Mouse (Mus musculus) limb, embryonic 13.5 days (tissue): ENCODE results near the gene Sufu. TPM values are rescaled to one million over a fixed set of nuclear protein-coding genes. Genes with fewer than 3 reads are reported as not detected.
A peak's percentile ranks its signal among the peaks of the same experiment; 100 is the strongest.

Experiments used
- ATAC-seq: fragments of 200-750 bp; cut with Nextera tagmentation; 2 replicates; pipeline ENCODE4 v1.8.0; 2017; ENCODE audit warnings: low read depth, moderate number of reproducible peaks, moderate TSS enrichment; ENCODE audit not compliant: low FRiP score
- H3K27ac ChIP-seq: fragments of 300-500 bp; sonication (generic); 2 replicates; pipeline ENCODE4 v1.5.1; 2015; ENCODE audit warnings: inconsistent platforms, mild to moderate bottlenecking, moderate library complexity
- H3K27me3 ChIP-seq: fragments of 300-500 bp; sonication (generic); 2 replicates; pipeline ENCODE4 v1.6.1; 2015; ENCODE audit warnings: mild to moderate bottlenecking, inconsistent platforms
- H3K36me3 ChIP-seq: fragments of 300-500 bp; sonication (generic); 2 replicates; pipeline ENCODE4 v1.6.1; 2015; ENCODE audit warnings: inconsistent platforms, mild to moderate bottlenecking, moderate library complexity
- H3K4me1 ChIP-seq: fragments of 300-500 bp; sonication (generic); 2 replicates; pipeline ENCODE4 v1.6.1; 2015; ENCODE audit warnings: inconsistent platforms
- H3K4me2 ChIP-seq: fragments of 300-500 bp; sonication (generic); replicated peaks from 2 replicates; pipeline ENCODE4 v1.6.1; 2015; ENCODE audit warnings: inconsistent platforms, mild to moderate bottlenecking, moderate library complexity
- H3K4me3 ChIP-seq: fragments of 300-500 bp; sonication (generic); 2 replicates; pipeline ENCODE4 v1.5.1; 2015; ENCODE audit warnings: moderate library complexity, mild to moderate bottlenecking, inconsistent platforms
- H3K9ac ChIP-seq: fragments of 300-500 bp; sonication (generic); 2 replicates; pipeline ENCODE4 v1.6.1; 2015; ENCODE audit warnings: mild to moderate bottlenecking, inconsistent platforms
- H3K9me3 ChIP-seq: fragments of 300-500 bp; sonication (generic); 2 replicates; pipeline ENCODE4 v1.6.1; 2016; ENCODE audit warnings: inconsistent platforms
- WGBS: fragments of 180-500 bp; shearing (Covaris S2); methylation state at CpG from one replicate; pipeline ENCODE4 v1.1.7; 2015; 5-methylcytosine and 5-hydroxymethylcytosine counted together
- polyA plus RNA-seq: library from polyadenylated mRNA; unstranded; fragments of >200 nt; fragmentation: Nextera tagmentation; extraction: Ambion mirVana; gene quantifications from 2 replicates; pipeline ENCODE4 v1.2.1, GENCODE M21; 2015

The Sufu gene
- polyA plus RNA-seq, 1 experiment from 2014 or later = 38.8 TPM

- 11% methylated on average over 8 of the region's 8 CpGs for WGBS
- H3K27ac ChIP-seq = 0 out of 2 replicates have a peak overlapping the region, but pooled peaks have one; percentile 17
- H3K4me3 ChIP-seq = peak overlapping the region; percentile 71
- peak overlapping the region; percentile 43; the same call in 1 of the 2 replicates for H3K9ac ChIP-seq
- no peaks in the 10 kb centered on the region for H3K9me3 ChIP-seq
- ATAC-seq = no peak
- no peaks in the 10 kb centered on the region for H3K27me3 ChIP-seq
- H3K4me2 ChIP-seq = peak overlapping the region; percentile 68
- H3K4me1 ChIP-seq = peaks cover 55% of the 10 kb centered on the region
- peaks cover 7% of the 10 kb centered on the region for H3K36me3 ChIP-seq
Observed at GRCm38 (mm10) chr19:46396109-46396508, 587 bp upstream of the Sufu start.

GRCm38 (mm10) chr19:46397436-46398001 is 823 bp downstream of the Sufu start:
- peaks cover 55% of the 10 kb centered on the region for H3K4me1 ChIP-seq
- H3K9ac ChIP-seq = peak overlapping the region; percentile 86
- WGBS = under 1% methylated on average over 19 of the region's 19 CpGs
- peak overlapping the region; percentile 92 for H3K27ac ChIP-seq
- no peaks in the 10 kb centered on the region for H3K27me3 ChIP-seq
- H3K9me3 ChIP-seq = no peaks in the 10 kb centered on the region
- no peak for ATAC-seq
- H3K4me2 ChIP-seq = peak overlapping the region; percentile 84
- peak overlapping the region; percentile 90 for H3K4me3 ChIP-seq
- H3K36me3 ChIP-seq = peaks cover 12% of the 10 kb centered on the region

GRCm38 (mm10) chr19:46398401-46398800 is 1.7 kb downstream of the Sufu start:
- peak overlapping the region; percentile 84 for H3K4me2 ChIP-seq
- ATAC-seq = no peak
- WGBS = 41% methylated on average over 3 of the region's 3 CpGs

GRCm38 (mm10) chr19:46399372-46399771 is 2.7 kb downstream of the Sufu start:
- Histone ChIP-seq H3K27me3 (no peaks in the 10 kb centered on the region), H3K4me3 (no peak overlapping the region), H3K9ac (no peak overlapping the region), H3K9me3 (no peaks in the 10 kb centered on the region), H3K27ac (no peak overlapping the region), H3K36me3 (peaks cover 31% of the 10 kb centered on the region), H3K4me2 (peak overlapping the region; percentile 84), H3K4me1 (peaks cover 43% of the 10 kb centered on the region)
- WGBS = 75% methylated on average over 6 of the region's 6 CpGs
- no peak for ATAC-seq

More at GRCm38 (mm10) chr19:46398401-46398800, 1.7 kb downstream of the Sufu start:
- Histone ChIP-seq H3K9ac (peak overlapping the region; percentile 86), H3K9me3 (no peaks in the 10 kb centered on the region), H3K4me3 (peak overlapping the region; percentile 90), H3K27ac (no peak overlapping the region), H3K36me3 (peaks cover 21% of the 10 kb centered on the region), H3K27me3 (no peaks in the 10 kb centered on the region), H3K4me1 (peaks cover 52% of the 10 kb centered on the region)

GRCm38 (mm10) chr19:46399886-46400285 is 3.2 kb downstream of the Sufu start:
- 22% methylated on average over 7 of the region's 7 CpGs for WGBS
- peak overlapping the region; percentile 14; the same call in 1 of the 2 replicates for H3K9ac ChIP-seq
- peaks cover 39% of the 10 kb centered on the region for H3K4me1 ChIP-seq
- H3K36me3 ChIP-seq = peaks cover 34% of the 10 kb centered on the region
- H3K4me2 ChIP-seq = peak overlapping the region; percentile 84
- H3K9me3 ChIP-seq = no peaks in the 10 kb centered on the region
- ATAC-seq = no peak
- H3K27me3 ChIP-seq = no peaks in the 10 kb centered on the region
- no peak overlapping the region for H3K27ac ChIP-seq
- no peak overlapping the region for H3K4me3 ChIP-seq

- 84% methylated on average over 7 of the region's 7 CpGs for WGBS
- Histone ChIP-seq H3K9ac (0 out of 2 replicates have a peak overlapping the region, but pooled peaks have one; percentile 14), H3K27me3 (no peaks in the 10 kb centered on the region), H3K4me2 (peak overlapping the region; percentile 84; the same call in 1 of the 2 replicates), H3K36me3 (peaks cover 41% of the 10 kb centered on the region), H3K9me3 (no peaks in the 10 kb centered on the region), H3K4me3 (no peak overlapping the region), H3K4me1 (peaks cover 39% of the 10 kb centered on the region), H3K27ac (no peak overlapping the region)
- ATAC-seq = no peak
Observed at GRCm38 (mm10) chr19:46400558-46400957, 3.9 kb downstream of the Sufu start.

GRCm38 (mm10) chr19:46404030-46404429 is 7.3 kb downstream of the Sufu start:
- Histone ChIP-seq H3K4me1 (peaks cover 30% of the 10 kb centered on the region), H3K4me3 (no peak overlapping the region), H3K36me3 (peaks cover 71% of the 10 kb centered on the region), H3K27ac (no peak overlapping the region), H3K9ac (no peak overlapping the region), H3K9me3 (no peaks in the 10 kb centered on the region), H3K4me2 (no peak overlapping the region), H3K27me3 (no peaks in the 10 kb centered on the region)
- ATAC-seq = no peak
- 94% methylated on average over 1 of the region's 1 CpGs for WGBS

- H3K9ac ChIP-seq = no peak overlapping the region
- H3K9me3 ChIP-seq = no peaks in the 10 kb centered on the region
- H3K27ac ChIP-seq = 0 out of 2 replicates have a peak overlapping the region, but pooled peaks have one; percentile 7
- peaks cover 11% of the 10 kb centered on the region; the same call in 1 of the 2 replicates for H3K4me1 ChIP-seq
- ATAC-seq = no peak
- no peaks in the 10 kb centered on the region for H3K27me3 ChIP-seq
- H3K4me3 ChIP-seq = no peak overlapping the region
- whole genome bisulfite sequencing = 66% methylated on average over 8 of the region's 8 CpGs
- H3K4me2 ChIP-seq = no peak overlapping the region
- peaks cover 80% of the 10 kb centered on the region for H3K36me3 ChIP-seq
Observed at GRCm38 (mm10) chr19:46406592-46407386, 10.1 kb downstream of the Sufu start.

GRCm38 (mm10) chr19:46409506-46409905 is 12.8 kb downstream of the Sufu start:
- Histone ChIP-seq H3K4me1 (peaks cover 11% of the 10 kb centered on the region; the same call in 1 of the 2 replicates), H3K36me3 (peaks cover 59% of the 10 kb centered on the region), H3K4me3 (no peak overlapping the region), H3K4me2 (no peak overlapping the region), H3K9ac (no peak overlapping the region), H3K9me3 (no peaks in the 10 kb centered on the region), H3K27ac (no peak overlapping the region), H3K27me3 (no peaks in the 10 kb centered on the region)
- WGBS = 91% methylated on average over 3 of the region's 3 CpGs
- ATAC-seq = no peak

GRCm38 (mm10) chr19:46412056-46412805 is 15.5 kb downstream of the Sufu start:
- Histone ChIP-seq H3K9me3 (no peaks in the 10 kb centered on the region), H3K9ac (no peak overlapping the region), H3K4me1 (no peaks in the 10 kb centered on the region; the same call in 1 of the 2 replicates), H3K27ac (no peak overlapping the region), H3K4me3 (no peak overlapping the region), H3K4me2 (no peak overlapping the region), H3K27me3 (no peaks in the 10 kb centered on the region), H3K36me3 (peaks cover 40% of the 10 kb centered on the region)
- 84% methylated on average over 12 of the region's 12 CpGs for WGBS
- no peak for ATAC-seq

- Histone ChIP-seq H3K4me1 (no peaks in the 10 kb centered on the region; the same call in 1 of the 2 replicates), H3K4me2 (no peak overlapping the region), H3K36me3 (peaks cover 28% of the 10 kb centered on the region), H3K9me3 (no peaks in the 10 kb centered on the region), H3K27ac (no peak overlapping the region), H3K4me3 (no peak overlapping the region), H3K9ac (no peak overlapping the region), H3K27me3 (no peaks in the 10 kb centered on the region)
- 94% methylated on average over 2 of the region's 2 CpGs for WGBS
- no peak for ATAC-seq
Observed at GRCm38 (mm10) chr19:46413969-46414368, 17.3 kb downstream of the Sufu start.

GRCm38 (mm10) chr19:46414486-46414885 is 17.8 kb downstream of the Sufu start:
- H3K27me3 ChIP-seq = no peaks in the 10 kb centered on the region
- H3K4me1 ChIP-seq = no peaks in the 10 kb centered on the region; the same call in 1 of the 2 replicates
- no peaks in the 10 kb centered on the region for H3K9me3 ChIP-seq
- H3K4me2 ChIP-seq = no peak overlapping the region
- H3K4me3 ChIP-seq = no peak overlapping the region
- no peak overlapping the region for H3K9ac ChIP-seq
- 91% methylated on average over 8 of the region's 8 CpGs for WGBS
- no peak for ATAC-seq
- H3K36me3 ChIP-seq = peaks cover 23% of the 10 kb centered on the region
- no peak overlapping the region for H3K27ac ChIP-seq
